Mouse (Mus musculus): ENCODE results near the gene Ppara.

DNA sequence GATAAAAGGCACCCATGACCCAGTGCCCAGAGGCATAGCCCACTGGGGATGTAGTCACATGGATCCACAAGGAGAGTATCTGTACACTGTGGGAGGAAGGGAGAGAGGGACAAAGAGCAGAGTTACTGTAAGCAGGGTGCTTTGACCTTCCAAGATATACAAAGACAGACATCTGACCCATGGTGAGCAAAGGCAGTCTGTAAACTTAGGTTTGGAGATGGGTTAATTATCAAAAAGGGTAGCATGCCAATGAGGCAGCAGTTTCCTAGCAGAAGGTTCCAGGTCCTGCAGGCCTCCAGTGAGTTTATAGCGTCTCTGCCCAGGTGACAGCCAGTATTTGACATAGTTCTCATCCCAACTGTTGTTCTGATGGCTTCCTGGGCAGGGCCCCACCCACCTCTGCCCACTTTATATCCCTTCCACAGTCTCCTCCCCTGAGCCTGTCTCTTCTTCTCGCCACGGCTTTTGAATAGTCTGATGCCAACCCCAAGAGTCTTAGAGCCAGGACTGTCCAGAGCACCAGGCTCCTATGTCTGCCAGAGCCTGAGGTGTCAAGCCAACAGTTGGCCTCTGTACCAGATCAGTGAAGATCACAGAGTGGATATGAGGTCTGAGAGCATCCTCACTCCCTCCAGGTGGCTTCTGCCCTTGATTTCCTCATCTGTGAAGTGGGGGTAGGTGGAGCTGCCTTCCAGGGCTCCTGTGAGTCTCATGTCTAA, 2.7 kb upstream of the Ppara start:
- TF ChIP-seq GATA1 (IDR thresholded peaks at IDR 0.05; ENCODE audit: borderline replicate concordance, low read length) (no peak), FLI1 (IDR thresholded peaks at IDR 0.05; ENCODE audit: low read length) (no peak)

Data from megakaryocyte, embryonic 14.5 days (primary cell).